Mouse (Mus musculus) CH12.LX (cell line): ENCODE results near the gene Syndig1.

ENCODE experiments used
- USF1 ChIP-seq: IDR thresholded peaks from 2 replicates; pipeline ENCODE4 v1.6.1; 2014; ENCODE audit warnings: low read depth, mild to moderate bottlenecking, inconsistent platforms, low read length, improper control_type of control experiment
- ZC3H11A ChIP-seq: IDR thresholded peaks from 2 replicates; pipeline ENCODE4 v1.6.1; 2012; ENCODE audit warnings: low read depth, mild to moderate bottlenecking, inconsistent platforms, low read length, improper control_type of control experiment

- TF ChIP-seq ZC3H11A: no peak
- TF ChIP-seq USF1: no peak
Measured at GRCm38 (mm10) chr2:149923561-149923960, 94.5 kb downstream of the Syndig1 start.
